Mouse (Mus musculus) intestine, embryonic 14.5 days (tissue): ENCODE results near the gene Cgrrf1. TPM values are rescaled to one million over a fixed set of nuclear protein-coding genes. Genes with fewer than 3 reads are reported as not detected.
A peak's percentile ranks its signal among the peaks of the same experiment; 100 is the strongest.

Experiments used
- ATAC-seq: fragments of 200-750 bp; cut with Nextera tagmentation; replicated peaks from 2 replicates; pipeline ENCODE4 v1.8.0; 2017; ENCODE audit warnings: low read depth, moderate number of reproducible peaks, moderate TSS enrichment, moderate library complexity; ENCODE audit not compliant: low FRiP score, low TSS enrichment
- DNase-seq: peaks from one replicate; pipeline ENCODE4 v3.0.0-alpha.2; 2018; ENCODE audit warnings: low spot score
- H3K27ac ChIP-seq: fragments of 300-500 bp; sonication (generic); 2 replicates; pipeline ENCODE4 v1.5.1; 2014; ENCODE audit warnings: low read depth, mild to moderate bottlenecking, control low read depth
- H3K27me3 ChIP-seq: fragments of 300-500 bp; sonication (generic); replicated peaks from 2 replicates; pipeline ENCODE4 v1.6.1; 2014; ENCODE audit warnings: low read length, control low read depth; ENCODE audit not compliant: control insufficient read depth, insufficient read depth
- H3K36me3 ChIP-seq: fragments of 300-500 bp; sonication (generic); 2 replicates; pipeline ENCODE4 v1.6.1; 2014; ENCODE audit warnings: low read length, control low read depth; ENCODE audit not compliant: control insufficient read depth, insufficient read depth
- H3K4me1 ChIP-seq: fragments of 300-500 bp; sonication (generic); replicated peaks from 2 replicates; pipeline ENCODE4 v1.6.1; 2014; ENCODE audit warnings: low read length, control low read depth, mixed read lengths; ENCODE audit not compliant: control insufficient read depth, insufficient read depth
- H3K4me2 ChIP-seq: fragments of 300-500 bp; sonication (generic); 2 replicates; pipeline ENCODE4 v1.6.1; 2014; ENCODE audit warnings: low read length
- H3K4me3 ChIP-seq: fragments of 300-500 bp; sonication (generic); 2 replicates; pipeline ENCODE4 v1.5.1; 2014; ENCODE audit warnings: low read depth, low read length, control low read depth, mixed read lengths
- H3K9ac ChIP-seq: fragments of 300-500 bp; sonication (generic); 2 replicates; pipeline ENCODE4 v1.6.1; 2014; ENCODE audit warnings: mild to moderate bottlenecking, low read length
- H3K9me3 ChIP-seq: fragments of 300-500 bp; sonication (generic); 2 replicates; pipeline ENCODE4 v1.6.1; 2016; ENCODE audit warnings: low read length, control low read depth; ENCODE audit not compliant: control insufficient read depth
- WGBS: fragments of 180-500 bp; shearing (Covaris S2); extraction: QIAGEN DNeasy Blood & Tissue Kit; methylation state at CpG from one replicate; pipeline ENCODE4 v1.1.7; 2014; 5-methylcytosine and 5-hydroxymethylcytosine counted together
- polyA plus RNA-seq: library from polyadenylated mRNA; unstranded; fragments of >200 nt; fragmentation: Nextera tagmentation; extraction: Ambion mirVana; gene quantifications from 2 replicates; pipeline ENCODE4 v1.2.1, GENCODE M21; 2014

Gene Cgrrf1
- 25.3 and 28.6 TPM in 2 replicates for polyA plus RNA-seq

DNA sequence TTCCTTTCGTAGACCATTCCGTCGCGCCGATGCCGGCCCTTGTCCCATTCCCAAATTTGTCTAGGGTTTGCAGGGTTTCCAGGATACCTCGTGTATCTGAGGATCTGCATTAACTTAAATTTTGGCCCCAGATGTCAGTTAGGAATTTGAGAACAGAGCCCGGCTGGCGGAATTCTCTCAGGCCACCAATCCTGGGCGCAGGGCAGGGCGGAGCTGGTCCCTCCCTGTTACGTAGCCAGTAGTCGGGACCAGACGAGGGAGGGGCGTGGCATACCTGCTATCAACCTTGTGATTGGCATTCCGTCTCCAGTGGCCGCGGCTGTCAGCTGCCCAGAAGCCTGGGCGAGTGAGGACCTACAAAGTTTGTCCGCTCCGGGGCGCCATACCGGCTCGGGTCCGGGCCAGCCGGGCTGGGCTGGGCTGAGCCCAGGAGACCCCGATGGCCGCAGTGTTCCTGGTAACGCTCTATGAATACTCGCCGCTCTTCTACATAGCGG, at the start of gene Cgrrf1:
Gene Cgrrf1, plus strand, starts transcription at position 289 of the 497 bp plus-strand sequence.
- peaks cover 11% of the 10 kb centered on the region; the same call in 1 of the 2 replicates for H3K4me1 ChIP-seq
- no peaks in the 10 kb centered on the region for H3K9me3 ChIP-seq
- DNase-seq (peak; percentile 94), ATAC-seq (peak; percentile 99)
- H3K9ac ChIP-seq, result peak within 1 kb of the TSS; percentile 72
- no peaks in the 10 kb centered on the region for H3K27me3 ChIP-seq
- peak within 1 kb of the TSS; percentile 75 for H3K27ac ChIP-seq
- H3K4me2 ChIP-seq, result peak within 1 kb of the TSS; percentile 78
- WGBS, result under 1% methylated on average over 32 of the region's 32 CpGs
- H3K4me3 ChIP-seq, result peak within 1 kb of the TSS; percentile 86
- no peaks in the 10 kb centered on the region for H3K36me3 ChIP-seq

DNA sequence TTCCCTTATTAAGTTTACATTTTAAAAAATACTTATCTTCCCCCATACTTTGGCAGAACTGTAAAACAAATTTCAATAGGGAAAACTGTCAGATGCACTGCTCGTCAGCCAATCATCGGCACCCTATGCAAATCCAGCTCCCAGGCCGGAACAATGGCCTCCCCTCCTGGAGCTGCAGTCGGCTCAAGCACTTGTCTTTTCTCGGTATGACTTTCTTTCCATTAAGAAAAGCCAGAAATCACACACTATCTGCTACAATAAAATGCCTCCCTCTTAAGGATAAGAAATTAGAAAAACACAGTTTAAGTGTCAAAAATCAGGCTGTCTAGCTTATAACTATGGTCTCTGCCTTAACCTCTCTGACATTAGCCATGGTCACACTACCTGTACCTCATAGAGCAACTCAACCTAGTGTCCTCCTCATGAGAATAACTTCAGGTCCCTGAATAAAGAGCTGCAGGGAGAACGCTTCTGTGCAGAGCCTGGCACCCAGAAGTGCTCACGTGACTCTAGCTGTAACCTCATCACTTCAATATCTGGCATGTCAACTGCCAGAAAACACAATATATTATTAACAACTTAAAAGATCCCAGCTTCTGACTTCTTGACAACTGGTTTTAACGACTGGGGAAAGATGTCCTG, 49.6 kb upstream of the Cgrrf1 start:
- WGBS, result 88% methylated on average over 8 of the region's 8 CpGs
- Histone ChIP-seq H3K4me1 (peaks cover 10% of the 10 kb centered on the region), H3K27ac (no peak overlapping the region), H3K9me3 (peaks cover 7% of the 10 kb centered on the region), H3K27me3 (no peaks in the 10 kb centered on the region), H3K9ac (no peak overlapping the region), H3K36me3 (peaks cover 53% of the 10 kb centered on the region), H3K4me3 (no peak overlapping the region), H3K4me2 (no peak overlapping the region)
- DNase-seq, result no peak
- ATAC-seq, result no peak

DNA sequence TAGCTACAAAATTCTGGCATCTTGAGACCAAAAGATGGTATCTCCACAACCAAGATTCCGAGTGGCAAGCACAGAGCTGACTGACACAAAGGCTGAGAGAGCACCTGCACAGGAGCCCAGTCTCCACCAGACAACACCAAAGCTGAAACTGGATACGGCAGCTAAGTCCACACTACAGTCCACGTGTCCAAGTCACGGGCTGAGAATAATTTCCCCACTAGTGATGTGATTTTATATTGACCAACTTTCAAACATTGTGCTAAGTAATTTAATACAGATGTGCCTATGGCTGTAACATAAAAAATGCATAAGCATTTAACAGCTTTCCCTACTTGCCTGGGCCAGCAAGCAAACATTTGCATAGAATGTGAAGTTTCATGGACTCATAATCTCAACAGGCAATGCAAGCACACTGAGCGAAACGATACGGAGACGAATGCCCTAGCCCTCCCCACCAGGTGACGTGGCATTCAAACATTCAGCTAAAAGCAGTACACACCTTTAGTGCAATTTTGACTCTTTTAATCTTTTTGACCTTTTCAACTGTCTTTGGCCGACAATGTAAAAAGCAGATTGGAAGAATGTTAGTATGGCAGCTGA, 48.5 kb upstream of the Cgrrf1 start:
- Histone ChIP-seq H3K9ac (no peak overlapping the region), H3K9me3 (peaks cover 7% of the 10 kb centered on the region), H3K36me3 (peaks cover 42% of the 10 kb centered on the region), H3K4me1 (peaks cover 10% of the 10 kb centered on the region), H3K27me3 (no peaks in the 10 kb centered on the region), H3K4me3 (no peak overlapping the region), H3K4me2 (no peak overlapping the region), H3K27ac (no peak overlapping the region)
- 88% methylated on average over 10 of the region's 10 CpGs for WGBS
- ATAC-seq, result no peak
- DNase-seq, result no peak

DNA sequence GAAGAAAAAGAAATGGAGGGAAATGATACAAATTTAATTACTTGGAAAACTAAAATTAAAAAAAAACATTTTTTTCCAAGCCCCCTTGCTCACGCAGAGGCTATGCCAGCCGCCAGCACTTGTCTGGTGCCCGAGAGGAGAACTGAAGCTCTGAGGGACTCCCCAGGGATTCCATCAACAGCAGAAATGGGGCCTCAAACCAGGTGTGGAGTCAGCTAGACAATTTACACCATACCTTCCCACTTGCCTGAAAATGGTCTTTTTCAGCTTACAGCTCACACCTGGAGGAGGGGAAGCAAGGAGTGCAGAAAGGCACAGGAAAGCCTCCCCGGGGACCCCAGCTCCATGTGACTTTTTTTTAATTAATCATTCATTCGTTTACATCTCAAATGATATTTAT, 46.7 kb upstream of the Cgrrf1 start:
- Histone ChIP-seq H3K4me3 (no peak overlapping the region), H3K27ac (no peak overlapping the region), H3K4me2 (no peak overlapping the region), H3K36me3 (peaks cover 24% of the 10 kb centered on the region), H3K9me3 (no peaks in the 10 kb centered on the region), H3K4me1 (peaks cover 10% of the 10 kb centered on the region), H3K27me3 (no peaks in the 10 kb centered on the region), H3K9ac (no peak overlapping the region)
- DNase-seq (no peak), ATAC-seq (no peak)
- WGBS, result 84% methylated on average over 5 of the region's 5 CpGs

DNA sequence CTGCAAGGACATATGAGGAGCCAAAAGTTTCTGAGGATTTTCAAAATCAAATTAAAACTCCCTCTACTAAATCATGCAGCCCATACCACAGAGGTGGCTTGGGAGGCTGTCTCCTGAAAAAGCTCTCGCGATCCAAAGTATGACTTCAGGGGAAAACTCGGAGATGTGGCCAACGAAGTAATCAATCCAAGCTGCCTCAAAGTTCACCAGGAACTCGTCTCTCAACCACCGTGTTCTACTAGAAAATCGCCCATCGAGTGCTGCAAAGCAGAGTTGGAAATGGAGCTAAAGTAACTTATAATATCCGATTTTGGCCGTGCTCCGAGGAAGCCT, 44.5 kb upstream of the Cgrrf1 start:
- Histone ChIP-seq H3K4me3 (peak overlapping the region; percentile 95), H3K27ac (peak overlapping the region; percentile 97), H3K9ac (peak overlapping the region; percentile 97), H3K4me1 (peaks cover 10% of the 10 kb centered on the region), H3K36me3 (peaks cover 11% of the 10 kb centered on the region), H3K9me3 (no peaks in the 10 kb centered on the region), H3K4me2 (peak overlapping the region; percentile 84), H3K27me3 (no peaks in the 10 kb centered on the region)
- no peak for DNase-seq
- peak; percentile 6; the same call in 1 of the 2 replicates for ATAC-seq
- 0% methylated on average over 11 of the region's 11 CpGs for WGBS

DNA sequence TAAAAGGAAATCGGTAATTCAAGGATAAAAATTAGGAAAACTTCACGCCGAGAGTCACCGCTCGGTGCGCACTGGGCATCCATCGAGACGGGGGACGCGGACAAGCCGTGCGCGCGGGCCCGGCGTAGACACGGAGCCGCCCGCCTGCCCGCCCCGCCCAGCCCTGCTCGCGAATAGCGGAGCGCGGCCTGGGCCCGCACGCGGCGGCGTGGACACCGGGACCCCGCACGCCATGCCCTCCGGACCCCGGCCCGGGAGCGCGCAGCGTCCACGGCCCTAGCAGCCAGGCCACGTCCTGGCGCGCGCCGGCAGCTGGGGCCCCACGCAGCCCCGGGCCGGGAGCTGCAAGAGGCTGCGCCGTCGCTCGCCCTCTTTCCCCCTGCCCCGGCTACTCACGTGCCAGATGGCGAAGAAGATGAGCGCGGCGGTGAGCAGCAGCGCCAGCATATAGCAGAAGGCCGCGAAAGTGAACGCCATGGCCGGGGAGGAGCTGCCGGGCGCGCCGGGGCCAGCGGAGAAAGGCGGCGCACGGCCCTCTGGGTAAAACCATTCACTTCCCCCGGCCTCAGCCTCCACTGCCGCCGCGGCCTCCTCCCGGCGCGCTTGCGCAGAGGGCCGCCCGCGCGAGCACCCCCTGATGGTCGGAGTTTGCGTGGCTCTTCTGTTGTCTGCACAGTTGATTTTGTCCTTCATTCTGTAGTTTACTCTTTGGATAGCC, 44.0 kb upstream of the Cgrrf1 start, which contains the start of gene Cnih1:
Gene Cnih1, minus strand, starts transcription at position 625 of the 718 bp plus-strand sequence.
- Histone ChIP-seq H3K9ac (peak within 1 kb of the TSS; percentile 97), H3K36me3 (peaks cover 9% of the 10 kb centered on the region), H3K27ac (peak within 1 kb of the TSS; percentile 97), H3K9me3 (no peaks in the 10 kb centered on the region), H3K27me3 (no peaks in the 10 kb centered on the region), H3K4me2 (peak within 1 kb of the TSS; percentile 84), H3K4me1 (peaks cover 10% of the 10 kb centered on the region), H3K4me3 (peak within 1 kb of the TSS; percentile 95)
- peak; percentile 93 for DNase-seq
- under 1% methylated on average over 80 of the region's 86 CpGs for WGBS
- peak; percentile 97 for ATAC-seq

DNA sequence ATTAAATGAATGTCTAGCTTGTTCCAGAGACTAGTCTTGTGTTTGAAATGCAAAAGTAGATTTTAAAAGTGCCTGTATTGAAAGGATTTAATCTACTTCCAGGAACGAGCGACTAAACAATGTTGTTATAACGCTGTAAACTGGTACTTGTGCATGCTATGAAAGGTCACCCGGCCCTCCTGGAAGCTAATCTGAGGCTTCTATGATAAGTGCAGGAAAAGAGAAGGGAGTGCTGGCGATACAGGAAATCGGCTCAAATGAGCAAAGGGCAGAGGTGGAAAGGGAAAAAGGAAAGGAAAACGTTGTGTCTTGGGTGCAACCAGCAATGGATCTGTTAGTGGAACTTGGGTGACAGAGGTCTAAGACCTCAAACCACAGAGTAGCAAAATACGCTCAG, 43.4 kb upstream of the Cgrrf1 start:
- Histone ChIP-seq H3K27ac (peak overlapping the region; percentile 97), H3K4me3 (peak overlapping the region; percentile 95), H3K9me3 (no peaks in the 10 kb centered on the region), H3K27me3 (no peaks in the 10 kb centered on the region), H3K4me2 (peak overlapping the region; percentile 39), H3K36me3 (peaks cover 6% of the 10 kb centered on the region), H3K4me1 (peaks cover 10% of the 10 kb centered on the region), H3K9ac (0 out of 2 replicates have a peak overlapping the region, but pooled peaks have one; percentile 1)
- WGBS, result 22% methylated on average over 8 of the region's 8 CpGs
- DNase-seq (no peak), ATAC-seq (0 out of 2 replicates have a peak, but pooled peaks have one; percentile 14)

DNA sequence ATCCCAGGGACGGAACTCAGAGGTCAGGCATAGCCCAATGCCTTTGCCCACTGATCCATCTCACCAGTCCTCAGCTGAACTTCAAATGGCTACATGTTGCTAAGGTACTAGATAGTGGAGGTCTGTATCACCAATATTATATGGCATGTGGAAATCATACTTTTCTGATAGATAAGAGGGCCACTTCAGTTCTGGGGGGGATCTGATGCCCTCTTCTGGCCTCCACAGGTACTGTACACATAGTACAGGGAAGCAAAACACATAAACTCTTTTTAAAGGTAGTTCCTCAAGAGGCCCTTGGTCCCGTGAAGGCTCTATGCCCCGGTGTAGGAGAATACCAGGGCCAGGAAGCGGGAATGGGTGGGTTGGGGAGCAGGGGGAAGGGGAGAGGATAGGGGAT, 41.6 kb upstream of the Cgrrf1 start:
- Histone ChIP-seq H3K4me2 (no peak overlapping the region), H3K36me3 (no peaks in the 10 kb centered on the region), H3K9ac (no peak overlapping the region), H3K27me3 (no peaks in the 10 kb centered on the region), H3K27ac (no peak overlapping the region), H3K4me3 (no peak overlapping the region), H3K9me3 (no peaks in the 10 kb centered on the region), H3K4me1 (peaks cover 10% of the 10 kb centered on the region)
- DNase-seq, result peak; percentile 46
- no peak for ATAC-seq
- 76% methylated on average over 4 of the region's 4 CpGs for WGBS
